Mouse (Mus musculus): ENCODE results near the gene Ttc32. TPM values are rescaled to one million over a fixed set of nuclear protein-coding genes. Genes with fewer than 3 reads are reported as not detected.

Ttc32 gene
- total RNA-seq, 2 experiments from 2014 or later, result 14.4 to 15.7 TPM

GRCm38 (mm10) chr12:9044666-9045065 is 14.9 kb downstream of the Ttc32 start:
- DNase-seq, result peak; percentile 2

DNA sequence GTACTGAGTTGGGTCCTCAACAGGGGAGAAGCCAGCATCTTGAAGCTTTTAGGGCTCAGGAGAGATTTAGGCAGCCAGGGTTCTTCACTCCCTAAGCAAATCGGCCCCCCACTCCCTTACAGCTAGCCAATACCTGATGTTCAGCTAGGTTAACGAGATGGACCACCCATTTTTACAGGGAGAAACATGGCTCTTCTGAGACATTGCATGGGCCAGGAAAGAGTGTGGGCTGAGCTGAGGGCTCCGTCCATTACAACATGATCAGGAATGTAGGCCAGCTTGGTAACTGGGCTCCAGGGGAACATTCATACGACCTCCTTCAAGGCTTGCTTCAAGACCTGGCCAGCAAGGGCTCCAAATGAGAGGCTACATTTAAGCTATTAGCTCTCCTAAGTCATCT is 16.9 kb downstream of the Ttc32 start:
- no peak for DNase-seq

DNA sequence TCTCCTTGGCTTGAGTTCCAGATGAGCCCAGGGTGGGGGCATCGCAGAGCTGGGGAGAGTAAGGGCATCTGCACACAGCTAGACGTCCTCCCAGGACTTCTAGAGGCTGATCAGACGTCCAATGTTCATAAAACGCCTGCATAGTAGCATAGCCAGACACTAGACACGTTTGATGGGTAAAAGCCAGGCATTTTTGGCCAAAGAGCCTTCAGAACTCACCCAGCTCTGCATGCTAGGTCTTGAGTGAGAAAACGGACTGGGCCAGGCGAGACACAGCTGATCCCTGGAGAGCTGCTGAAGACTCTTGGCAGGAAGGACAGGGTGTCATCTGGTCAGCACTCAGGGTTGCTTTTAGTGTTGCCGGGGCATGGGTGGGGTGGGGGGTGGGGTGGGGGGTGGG is 18.3 kb downstream of the Ttc32 start:
- DNase-seq, result no peak

DNA sequence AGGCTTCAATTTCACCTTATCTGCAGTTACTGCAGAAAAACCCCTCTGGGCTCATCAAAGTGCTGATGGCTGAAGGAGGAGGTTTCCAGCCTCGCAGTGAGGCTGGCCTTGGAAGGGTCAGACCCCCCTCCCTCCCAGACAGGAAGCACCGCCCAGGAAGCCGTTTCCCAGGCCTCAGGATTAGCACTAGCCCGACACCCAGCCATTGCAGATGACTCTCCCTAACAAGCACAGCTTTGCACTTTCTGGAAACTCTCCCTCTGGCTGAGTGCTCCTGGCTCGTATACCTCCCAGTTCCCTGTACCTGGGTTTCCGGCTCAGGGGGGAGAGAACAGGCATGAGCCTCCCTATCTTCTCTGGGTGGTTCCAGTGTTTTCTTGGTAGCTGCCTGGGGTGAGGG is 21.0 kb downstream of the Ttc32 start:
- DNase-seq, result no peak

- peak; percentile 81 for DNase-seq
These were observed 22.5 kb downstream of the Ttc32 start for GRCm38 (mm10) chr12:9052075-9052829.

DNA sequence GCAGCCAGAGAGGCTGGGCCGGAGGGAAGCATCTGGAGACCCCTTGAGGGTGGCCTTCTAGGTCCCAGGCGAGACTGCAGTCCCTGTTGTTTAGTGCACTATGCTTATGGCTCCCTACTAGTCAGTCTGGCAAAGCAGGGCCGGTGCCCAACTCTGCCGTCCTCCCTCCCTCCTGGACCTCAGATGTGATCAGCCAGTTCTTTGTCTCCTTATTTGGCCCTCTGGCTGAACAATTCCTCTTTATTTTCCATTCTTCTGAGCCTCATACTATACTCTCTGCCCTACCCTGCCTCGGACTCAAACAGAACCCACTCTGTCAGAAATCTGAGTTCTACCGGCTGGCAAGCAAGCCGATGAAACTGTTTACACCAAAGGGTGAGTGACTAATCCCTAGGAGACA is 23.5 kb downstream of the Ttc32 start:
- DNase-seq, result no peak

- no peak for DNase-seq
These were observed 24.2 kb downstream of the Ttc32 start for GRCm38 (mm10) chr12:9054012-9054411.

- no peak for DNase-seq
These were observed 25.5 kb downstream of the Ttc32 start for GRCm38 (mm10) chr12:9055269-9055668.

DNA sequence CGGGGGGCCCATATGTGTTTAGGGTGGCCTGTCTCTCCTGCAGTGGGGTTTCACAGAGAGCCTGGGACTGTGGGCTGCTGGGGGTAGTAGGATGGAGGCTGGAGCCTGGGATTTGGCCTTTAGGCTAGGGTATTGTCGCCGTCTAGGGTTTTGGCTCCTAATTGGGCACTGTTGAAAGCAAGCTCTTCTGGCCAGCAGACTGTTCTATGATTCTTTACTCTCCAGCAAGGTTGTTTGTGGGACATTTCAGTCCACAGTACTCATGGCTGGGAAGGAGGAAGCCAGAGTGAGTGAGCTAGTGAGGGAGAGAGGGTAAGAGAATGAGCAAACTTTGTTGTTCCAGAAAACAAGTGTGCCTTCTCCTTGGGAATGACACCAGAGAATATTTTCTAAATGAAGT is 29.7 kb downstream of the Ttc32 start:
- DNase-seq, result no peak

- DNase-seq, result no peak
These were observed 30.2 kb downstream of the Ttc32 start for GRCm38 (mm10) chr12:9059965-9060364.

GRCm38 (mm10) chr12:9063611-9064010 is 33.8 kb downstream of the Ttc32 start:
- DNase-seq, result no peak

DNA sequence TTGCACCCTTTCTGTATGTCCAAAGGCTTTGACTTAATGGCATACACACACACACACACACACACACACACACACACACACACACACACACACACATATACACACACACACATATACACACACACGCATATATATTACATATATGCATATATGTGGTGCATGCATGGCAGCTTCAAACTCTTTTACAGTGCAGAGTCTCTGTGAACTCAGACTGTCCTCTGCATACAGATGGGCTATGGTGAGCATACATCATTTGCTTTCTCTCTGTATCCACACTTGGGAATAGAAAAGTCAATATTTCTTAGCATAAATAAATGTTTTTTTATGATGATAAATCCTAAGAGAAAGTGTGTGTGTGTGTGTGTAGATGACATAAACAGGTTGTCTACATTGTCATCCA is 41.3 kb downstream of the Ttc32 start:
- no peak for DNase-seq

- DNase-seq, result no peak
These were observed 41.7 kb downstream of the Ttc32 start for GRCm38 (mm10) chr12:9071493-9071892.

GRCm38 (mm10) chr12:9077554-9078125 is 47.8 kb downstream of the Ttc32 start:
- DNase-seq, result no peak

DNA sequence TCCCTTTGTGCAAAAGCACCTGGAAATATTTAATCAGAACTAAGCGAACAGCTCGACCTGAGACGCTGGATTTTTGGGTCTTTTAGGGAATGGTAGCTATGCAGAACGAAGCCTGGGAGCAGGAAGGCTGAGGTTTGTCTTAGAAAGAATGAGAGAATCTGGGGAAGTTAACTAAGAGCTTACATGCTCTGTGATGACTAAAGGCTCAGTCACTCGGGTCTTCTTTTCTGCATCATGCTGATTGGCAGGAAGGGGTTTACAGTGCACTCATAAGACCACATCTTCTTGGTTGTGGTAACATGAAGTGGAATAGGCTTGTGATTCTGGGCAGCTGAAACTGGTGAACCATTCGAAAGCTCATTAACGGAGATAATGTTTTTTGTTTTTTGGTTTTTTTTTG is 60.4 kb downstream of the Ttc32 start:
- no peak for DNase-seq

Other genes with a start within 250 kb of the Ttc32 start
- gene Laptm4a, start 108.3 kb upstream of the Ttc32 start, total RNA-seq (2021), result 100 to 1,000 TPM; 408 to 423 TPM
- gene Matn3, start 82.1 kb upstream of the Ttc32 start, total RNA-seq (2021), result under 1 TPM; 0.54 to 0.92 TPM
- gene Wdr35, start 56.1 kb upstream of the Ttc32 start, total RNA-seq (2021), result 10 to 100 TPM; 10.7 to 13.9 TPM